In genomic region chr16:72402381-72402780, GRCm38 (mm10) we compare ENCODE assay signal across 17 mouse cellular contexts.
A peak's percentile ranks its signal among the peaks of the same experiment; 100 is the strongest.
DNase-seq lines count a peak whose midpoint lies in the region; ATAC-seq and TF ChIP-seq lines count a peak whose summit lies in the region.
"Had no signal": no experiment of that assay in that cellular context is flagged by ENCODE, and none has a peak within 500 bp of the region (broad histone marks: within the 10 kb centered on the region; RNA-seq: fewer than 3 reads in every experiment).

No protein-coding gene starts in this region.

- peak; percentile 9; the same call in 1 of the 2 replicates for ATAC-seq in kidney, embryonic 16.5 days (ENCODE audit: low FRiP score, low TSS enrichment)
- peak; percentile 90 for ATAC-seq in hindbrain, embryonic 11.5 days (ENCODE audit: low FRiP score)
- ATAC-seq in neural tube, embryonic 15.5 days (ENCODE audit: low FRiP score): no peak
- ATAC-seq: CD4-positive, CD25-positive, alpha-beta regulatory T cell, adult 4 months; liver, embryonic 12.5 days; Patski had no signal

- H3K4me1 ChIP-seq in kidney, embryonic 16.5 days (ENCODE audit: insufficient read depth, low read length): no peaks in the 10 kb centered on the region
- no peaks in the 10 kb centered on the region for H3K4me1 ChIP-seq in kidney, adult 2 months (ENCODE audit: control insufficient read depth, insufficient read depth, low read length)
- peaks cover 8% of the 10 kb centered on the region for H3K4me1 ChIP-seq in embryonic facial prominence, embryonic 10.5 days
- peaks cover 3% of the 10 kb centered on the region; the same call in 1 of the 2 replicates for H3K4me1 ChIP-seq in hindbrain, embryonic 11.5 days (replicated peaks; ENCODE audit: control insufficient read depth, insufficient read depth, low read length)
- 0 out of 2 replicates have a peak, but pooled peaks cover 4% of the 10 kb centered on the region for H3K4me1 ChIP-seq in neural tube, embryonic 15.5 days
- H3K4me1 ChIP-seq: liver, embryonic 12.5 days had no signal

- no peak overlapping the region for H3K27ac ChIP-seq in kidney, embryonic 16.5 days (ENCODE audit: low read length)
- H3K27ac ChIP-seq in kidney, adult 2 months (ENCODE audit: insufficient read depth, low read depth, low read length): no peak overlapping the region
- H3K27ac ChIP-seq in embryonic facial prominence, embryonic 10.5 days (replicated peaks): no peak overlapping the region
- no peak overlapping the region for H3K27ac ChIP-seq in hindbrain, embryonic 11.5 days (ENCODE audit: low read depth, low read length)
- no peak overlapping the region for H3K27ac ChIP-seq in neural tube, embryonic 15.5 days (replicated peaks)
- H3K27ac ChIP-seq: liver, embryonic 12.5 days had no signal

- no peak for TF ChIP-seq CTCF in kidney, adult 2 months (conservative IDR thresholded peaks at IDR 0.05; ENCODE audit: insufficient read depth, insufficient read length, low read depth, low read length)

- no peak overlapping the region for H3K4me3 ChIP-seq in kidney, embryonic 16.5 days (ENCODE audit: low read length)
- H3K4me3 ChIP-seq in kidney, adult 2 months (ENCODE audit: insufficient read depth, low read depth, low read length): no peak overlapping the region
- H3K4me3 ChIP-seq in embryonic facial prominence, embryonic 10.5 days: no peak overlapping the region
- no peak overlapping the region for H3K4me3 ChIP-seq in hindbrain, embryonic 11.5 days (ENCODE audit: low read depth, low read length)
- no peak overlapping the region for H3K4me3 ChIP-seq in neural tube, embryonic 15.5 days (replicated peaks)
- H3K4me3 ChIP-seq: liver, embryonic 12.5 days; myocyte had no signal

- DNase-seq in kidney, adult 2 months: no peak
- DNase-seq in embryonic facial prominence, embryonic 10.5 days (ENCODE audit: low spot score): peak; percentile 28
- peak; percentile 56 for DNase-seq in hindbrain, embryonic 11.5 days (ENCODE audit: low spot score)
- no peak for DNase-seq in left cerebral cortex, adult 11 months (ENCODE audit: low spot score)
- DNase-seq in kidney, postnatal 10 days: no peak
- DNase-seq: adrenal gland, postnatal 10 days; gastrocnemius, postnatal 25 days; kidney, postnatal 36 days; lung, postnatal 14 days; right cerebral cortex, postnatal 4 days; thymus, adult 18-20 months had no signal

- no peak overlapping the region for H3K4me2 ChIP-seq in kidney, embryonic 16.5 days (replicated peaks; ENCODE audit: low read depth, low read length)
- H3K4me2 ChIP-seq in hindbrain, embryonic 11.5 days (replicated peaks; ENCODE audit: low read depth, low read length): no peak overlapping the region
- H3K4me2 ChIP-seq in neural tube, embryonic 15.5 days: peak overlapping the region; percentile 4; the same call in 1 of the 2 replicates
- H3K4me2 ChIP-seq: liver, embryonic 12.5 days had no signal

- 37% methylated on average over 9 of the region's 9 CpGs for WGBS in kidney, embryonic 16.5 days
- 36% methylated on average over 9 of the region's 9 CpGs for WGBS in kidney, adult 2 months
- 15% methylated on average over 9 of the region's 9 CpGs for WGBS in embryonic facial prominence, embryonic 10.5 days
- WGBS in hindbrain, embryonic 11.5 days: 14% methylated on average over 9 of the region's 9 CpGs
- WGBS in neural tube, embryonic 15.5 days: 20% methylated on average over 9 of the region's 9 CpGs

- TF ChIP-seq POLR2A in kidney, adult 2 months (IDR thresholded peaks at IDR 0.05; ENCODE audit: low read depth, low read length): no peak

- H3K27me3 ChIP-seq in kidney, embryonic 16.5 days (ENCODE audit: insufficient read depth, low read length): no peaks in the 10 kb centered on the region
- no peaks in the 10 kb centered on the region for H3K27me3 ChIP-seq in kidney, adult 2 months (replicated peaks; ENCODE audit: control insufficient read depth, insufficient read depth, low read length)
- no peaks in the 10 kb centered on the region for H3K27me3 ChIP-seq in embryonic facial prominence, embryonic 10.5 days (replicated peaks; ENCODE audit: low read depth, poor library complexity, severe bottlenecking)
- H3K27me3 ChIP-seq in hindbrain, embryonic 11.5 days (ENCODE audit: control insufficient read depth, insufficient read depth, low read length): no peaks in the 10 kb centered on the region
- H3K27me3 ChIP-seq in neural tube, embryonic 15.5 days (replicated peaks): no peaks in the 10 kb centered on the region
- H3K27me3 ChIP-seq: liver, embryonic 12.5 days had no signal

- no peak overlapping the region for H3K9ac ChIP-seq in kidney, embryonic 16.5 days (replicated peaks; ENCODE audit: low read length)
- no peak overlapping the region for H3K9ac ChIP-seq in hindbrain, embryonic 11.5 days (ENCODE audit: low read depth, low read length)
- H3K9ac ChIP-seq in neural tube, embryonic 15.5 days (replicated peaks): no peak overlapping the region
- H3K9ac ChIP-seq: liver, embryonic 12.5 days had no signal

- no peaks in the 10 kb centered on the region for H3K9me3 ChIP-seq in kidney, embryonic 16.5 days (ENCODE audit: low read length)
- no peaks in the 10 kb centered on the region for H3K9me3 ChIP-seq in embryonic facial prominence, embryonic 10.5 days
- H3K9me3 ChIP-seq in hindbrain, embryonic 11.5 days (ENCODE audit: control insufficient read depth, low read length): no peaks in the 10 kb centered on the region
- H3K9me3 ChIP-seq in neural tube, embryonic 15.5 days (replicated peaks): no peaks in the 10 kb centered on the region
- H3K9me3 ChIP-seq: liver, embryonic 12.5 days had no signal

- H3K36me3 ChIP-seq in kidney, embryonic 16.5 days (ENCODE audit: insufficient read depth, low read length): no peaks in the 10 kb centered on the region
- H3K36me3 ChIP-seq in kidney, adult 2 months (ENCODE audit: control insufficient read depth, insufficient read depth, low read length): no peaks in the 10 kb centered on the region
- H3K36me3 ChIP-seq in embryonic facial prominence, embryonic 10.5 days (replicated peaks): no peaks in the 10 kb centered on the region
- H3K36me3 ChIP-seq in hindbrain, embryonic 11.5 days (ENCODE audit: control insufficient read depth, insufficient read depth, low read length): no peaks in the 10 kb centered on the region
- no peaks in the 10 kb centered on the region for H3K36me3 ChIP-seq in neural tube, embryonic 15.5 days
- H3K36me3 ChIP-seq: liver, embryonic 12.5 days had no signal

Comparison
In these comparisons a context has a peak if more than half of its experiments do, and no peak if none do; other contexts are left out.
1. DNase-seq: peak in embryonic facial prominence, embryonic 10.5 days (single experiment) and hindbrain, embryonic 11.5 days (single experiment); none in kidney, adult 2 months (single experiment), left cerebral cortex, adult 11 months (single experiment) and kidney, postnatal 10 days (single experiment).